In the genomic region with DNA sequence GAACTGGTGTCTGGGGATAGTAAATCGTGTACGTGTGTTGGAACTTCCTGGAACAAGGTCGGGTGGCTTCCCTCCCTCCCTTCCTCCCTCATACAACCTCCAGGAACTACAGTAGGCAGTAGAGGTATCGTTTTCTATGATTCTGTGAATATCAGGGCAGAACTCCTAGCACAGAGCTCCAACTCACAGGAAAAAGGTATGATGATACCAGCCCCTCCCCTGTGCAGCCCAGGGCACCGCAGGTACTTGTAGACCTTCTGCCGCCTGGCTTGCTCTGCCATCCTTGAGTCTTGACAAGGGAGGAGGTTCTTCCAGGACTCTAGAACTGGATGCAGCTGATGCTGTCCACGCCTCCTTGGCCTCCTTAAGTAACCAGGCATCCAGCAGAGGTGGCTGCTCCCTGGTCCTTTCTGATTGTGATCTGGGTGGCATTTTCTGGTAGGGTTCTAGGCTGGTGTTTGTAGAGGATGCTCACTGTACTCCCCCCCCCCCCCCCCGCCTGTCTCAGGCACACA, we compare ENCODE assay signal across 9 mouse cellular contexts. TPM values are rescaled to one million over a fixed set of nuclear protein-coding genes. Genes with fewer than 3 reads are reported as not detected.
DNase-seq lines count a peak whose midpoint lies in the region; ATAC-seq and TF ChIP-seq lines count a peak whose summit lies in the region.
"Had no signal": no experiment of that assay in that cellular context is flagged by ENCODE, and none has a peak within 500 bp of the region (broad histone marks: within the 10 kb centered on the region; RNA-seq: fewer than 3 reads in every experiment).

No protein-coding gene starts in this region.

- peaks cover 22% of the 10 kb centered on the region for H3K27me3 ChIP-seq in hindbrain, embryonic 13.5 days
- H3K27me3 ChIP-seq in hindbrain, embryonic 16.5 days (replicated peaks; ENCODE audit: control insufficient read depth, insufficient read depth, low read length): no peaks in the 10 kb centered on the region
- H3K27me3 ChIP-seq in embryonic facial prominence, embryonic 10.5 days (replicated peaks; ENCODE audit: low read depth, poor library complexity, severe bottlenecking): peaks cover 59% of the 10 kb centered on the region
- no peaks in the 10 kb centered on the region for H3K27me3 ChIP-seq in limb, embryonic 14.5 days (ENCODE audit: control insufficient read depth, insufficient read depth, low read length)

- ATAC-seq in hindbrain, embryonic 13.5 days (ENCODE audit: low FRiP score): no peak
- ATAC-seq in hindbrain, embryonic 16.5 days: no peak
- peak; percentile 44 for ATAC-seq in CD4-positive, CD25-positive, alpha-beta regulatory T cell, adult 4 months
- ATAC-seq in limb, embryonic 14.5 days (ENCODE audit: low FRiP score, low read depth): no peak

- DNase-seq in embryonic facial prominence, embryonic 10.5 days (ENCODE audit: low spot score): no peak
- DNase-seq in limb, embryonic 14.5 days (ENCODE audit: low spot score): no peak
- no peak for DNase-seq in layer of hippocampus, adult 11-12 months (ENCODE audit: low spot score)
- DNase-seq in retina, embryonic 14.5 days (ENCODE audit: low spot score): no peak
- DNase-seq in kidney, adult 9 months: no peak
- DNase-seq: lung, postnatal 36 days had no signal

- no peak overlapping the region for H3K4me3 ChIP-seq in hindbrain, embryonic 13.5 days
- H3K4me3 ChIP-seq in hindbrain, embryonic 16.5 days (ENCODE audit: low read length): no peak overlapping the region
- H3K4me3 ChIP-seq in embryonic facial prominence, embryonic 10.5 days: peak overlapping the region; percentile 11; the same call in 1 of the 2 replicates
- no peak overlapping the region for H3K4me3 ChIP-seq in limb, embryonic 14.5 days (replicated peaks; ENCODE audit: low read length)

- no peak for TF ChIP-seq POLR2A in limb, embryonic 14.5 days (IDR thresholded peaks at IDR 0.05; ENCODE audit: borderline replicate concordance, extremely low read depth, insufficient read depth, insufficient read length)

- 38% methylated on average over 8 of the region's 8 CpGs for WGBS in hindbrain, embryonic 13.5 days
- WGBS in hindbrain, embryonic 16.5 days: 35% methylated on average over 7 of the region's 8 CpGs
- 38% methylated on average over 8 of the region's 8 CpGs for WGBS in embryonic facial prominence, embryonic 10.5 days
- WGBS in limb, embryonic 14.5 days: 37% methylated on average over 7 of the region's 8 CpGs

- H3K36me3 ChIP-seq in hindbrain, embryonic 13.5 days: no peaks in the 10 kb centered on the region
- no peaks in the 10 kb centered on the region for H3K36me3 ChIP-seq in hindbrain, embryonic 16.5 days (ENCODE audit: control insufficient read depth, insufficient read depth, low read length)
- H3K36me3 ChIP-seq in embryonic facial prominence, embryonic 10.5 days (replicated peaks): no peaks in the 10 kb centered on the region
- H3K36me3 ChIP-seq in limb, embryonic 14.5 days (ENCODE audit: control insufficient read depth, insufficient read depth, low read length): no peaks in the 10 kb centered on the region

- peak overlapping the region; percentile 26; the same call in 1 of the 2 replicates for H3K27ac ChIP-seq in hindbrain, embryonic 13.5 days
- H3K27ac ChIP-seq in hindbrain, embryonic 16.5 days (ENCODE audit: low read depth, low read length): no peak overlapping the region
- peak overlapping the region; percentile 80 for H3K27ac ChIP-seq in embryonic facial prominence, embryonic 10.5 days (replicated peaks)
- H3K27ac ChIP-seq in limb, embryonic 14.5 days (replicated peaks; ENCODE audit: low read depth, low read length): no peak overlapping the region

- H3K4me2 ChIP-seq in hindbrain, embryonic 13.5 days: 0 out of 2 replicates have a peak overlapping the region, but pooled peaks have one; percentile 23
- H3K4me2 ChIP-seq in hindbrain, embryonic 16.5 days (ENCODE audit: low read length): no peak overlapping the region
- H3K4me2 ChIP-seq in limb, embryonic 14.5 days (replicated peaks; ENCODE audit: low read depth, low read length, severe bottlenecking): peak overlapping the region; percentile 25; the same call in 1 of the 2 replicates

- no peaks in the 10 kb centered on the region for H3K9me3 ChIP-seq in hindbrain, embryonic 13.5 days
- no peaks in the 10 kb centered on the region for H3K9me3 ChIP-seq in hindbrain, embryonic 16.5 days (ENCODE audit: control insufficient read depth, low read length)
- no peaks in the 10 kb centered on the region for H3K9me3 ChIP-seq in embryonic facial prominence, embryonic 10.5 days
- H3K9me3 ChIP-seq in limb, embryonic 14.5 days (ENCODE audit: control insufficient read depth, low read length): no peaks in the 10 kb centered on the region

- H3K4me1 ChIP-seq in hindbrain, embryonic 13.5 days (replicated peaks): peaks cover 68% of the 10 kb centered on the region
- peaks cover 47% of the 10 kb centered on the region for H3K4me1 ChIP-seq in hindbrain, embryonic 16.5 days (ENCODE audit: control insufficient read depth, insufficient read depth, low read depth, low read length)
- H3K4me1 ChIP-seq in embryonic facial prominence, embryonic 10.5 days: peaks cover 71% of the 10 kb centered on the region
- H3K4me1 ChIP-seq in limb, embryonic 14.5 days (ENCODE audit: control insufficient read depth, insufficient read depth, low read length): peaks cover 47% of the 10 kb centered on the region

- no peak overlapping the region for H3K9ac ChIP-seq in hindbrain, embryonic 13.5 days
- no peak overlapping the region; the same call in 1 of the 2 replicates for H3K9ac ChIP-seq in hindbrain, embryonic 16.5 days (ENCODE audit: low read depth, low read length)
- peak overlapping the region; percentile 25; the same call in 1 of the 2 replicates for H3K9ac ChIP-seq in limb, embryonic 14.5 days (ENCODE audit: low read depth, low read length, severe bottlenecking)

RNA-seq across cellular contexts. Expression of gene Macrod1, which starts 10.3 kb away (rescaled TPM):
- 4.2 and 5.3 TPM in 2 replicates for polyA plus RNA-seq in hindbrain, embryonic 13.5 days (2015; fragmentation: Nextera tagmentation; extraction: Ambion mirVana)
- 6.3 and 7.1 TPM in 2 replicates for polyA plus RNA-seq in hindbrain, embryonic 16.5 days (2015; fragmentation: Nextera tagmentation; extraction: Ambion mirVana)
- 1 to 10 TPM in 1 of 2 experiments, not detected in 1; 2.3 TPM for polyA plus RNA-seq in CD4-positive, CD25-positive, alpha-beta regulatory T cell, adult 4 months (2017; shearing (Covaris generic))
- 5.0 and 5.4 TPM in 2 replicates for polyA plus RNA-seq in embryonic facial prominence, embryonic 10.5 days (2016; fragmentation: Nextera tagmentation; extraction: Ambion mirVana)
- 24.6 and 27.4 TPM in 2 replicates for polyA plus RNA-seq in limb, embryonic 14.5 days (2012; rRNA removed)
- polyA plus RNA-seq in limb, embryonic 14.5 days (2014; fragmentation: Nextera tagmentation; extraction: Ambion mirVana): 16.6 and 19.7 TPM in 2 replicates

RNA-seq across cellular contexts. Expression of gene Stip1, which starts 27.1 kb away (rescaled TPM):
- polyA plus RNA-seq in hindbrain, embryonic 13.5 days (2015; fragmentation: Nextera tagmentation; extraction: Ambion mirVana): 233 and 239 TPM in 2 replicates
- 214 and 236 TPM in 2 replicates for polyA plus RNA-seq in hindbrain, embryonic 16.5 days (2015; fragmentation: Nextera tagmentation; extraction: Ambion mirVana)
- 100 to 1,000 TPM; 117 to 119 TPM for polyA plus RNA-seq in CD4-positive, CD25-positive, alpha-beta regulatory T cell, adult 4 months (2017; shearing (Covaris generic))
- 453 and 489 TPM in 2 replicates for polyA plus RNA-seq in embryonic facial prominence, embryonic 10.5 days (2016; fragmentation: Nextera tagmentation; extraction: Ambion mirVana)
- polyA plus RNA-seq in limb, embryonic 14.5 days (2012; rRNA removed): 124 and 170 TPM in 2 replicates
- 200 and 205 TPM in 2 replicates for polyA plus RNA-seq in limb, embryonic 14.5 days (2014; fragmentation: Nextera tagmentation; extraction: Ambion mirVana)

RNA-seq across cellular contexts. Expression of gene Flrt1, which starts 38.6 kb away (rescaled TPM):
- polyA plus RNA-seq in hindbrain, embryonic 13.5 days (2015; fragmentation: Nextera tagmentation; extraction: Ambion mirVana): 7.1 and 8.1 TPM in 2 replicates
- 8.8 and 11.3 TPM in 2 replicates for polyA plus RNA-seq in hindbrain, embryonic 16.5 days (2015; fragmentation: Nextera tagmentation; extraction: Ambion mirVana)
- polyA plus RNA-seq in CD4-positive, CD25-positive, alpha-beta regulatory T cell, adult 4 months (2017; shearing (Covaris generic)): under 1 TPM in 1 of 2 experiments, not detected in 1; 0.22 TPM
- 2.5 and 2.9 TPM in 2 replicates for polyA plus RNA-seq in embryonic facial prominence, embryonic 10.5 days (2016; fragmentation: Nextera tagmentation; extraction: Ambion mirVana)
- 2.2 and 3.2 TPM in 2 replicates for polyA plus RNA-seq in limb, embryonic 14.5 days (2012; rRNA removed)
- 8.5 and 9.6 TPM in 2 replicates for polyA plus RNA-seq in limb, embryonic 14.5 days (2014; fragmentation: Nextera tagmentation; extraction: Ambion mirVana)

RNA-seq across cellular contexts. Expression of gene Fermt3, which starts 47.6 kb away (rescaled TPM):
- polyA plus RNA-seq in hindbrain, embryonic 13.5 days (2015; fragmentation: Nextera tagmentation; extraction: Ambion mirVana): 4.4 and 5.6 TPM in 2 replicates
- polyA plus RNA-seq in hindbrain, embryonic 16.5 days (2015; fragmentation: Nextera tagmentation; extraction: Ambion mirVana): 4.0 and 5.7 TPM in 2 replicates
- polyA plus RNA-seq in CD4-positive, CD25-positive, alpha-beta regulatory T cell, adult 4 months (2017; shearing (Covaris generic)): 100 to 1,000 TPM; 272 to 479 TPM
- 7.1 and 8.0 TPM in 2 replicates for polyA plus RNA-seq in embryonic facial prominence, embryonic 10.5 days (2016; fragmentation: Nextera tagmentation; extraction: Ambion mirVana)
- 10.1 and 13.1 TPM in 2 replicates for polyA plus RNA-seq in limb, embryonic 14.5 days (2012; rRNA removed)
- 10.2 and 10.8 TPM in 2 replicates for polyA plus RNA-seq in limb, embryonic 14.5 days (2014; fragmentation: Nextera tagmentation; extraction: Ambion mirVana)

Comparison
In these comparisons a context has a peak if more than half of its experiments do, and no peak if none do; other contexts are left out.
1. H3K27ac ChIP-seq: peak in hindbrain, embryonic 13.5 days (single experiment) and embryonic facial prominence, embryonic 10.5 days (single experiment); none in hindbrain, embryonic 16.5 days (single experiment) and limb, embryonic 14.5 days (single experiment).